Mouse (Mus musculus) gastrocnemius, postnatal 10 days (tissue): Measurements from ENCODE around the gene Ifi204. TPM values are rescaled to one million over a fixed set of nuclear protein-coding genes. Genes with fewer than 3 reads are reported as not detected.
"Not testable (repeated sequence)": the region's sequence is repeated elsewhere in the genome, so short reads cannot be mapped to it uniquely, and the experiment has no call there.

Source experiments
- DNase-seq: peaks from one replicate; pipeline ENCODE4 v3.0.0; 2021; ENCODE audit warnings: mixed read lengths
- long read RNA-seq, 2 experiments: library from polyadenylated mRNA; stranded (forward); transcript quantifications; one replicate each; pipeline ENCODE4 v2.0.0; 2021
- total RNA-seq, 2 experiments: library from RNA; stranded (reverse); gene quantifications; 2 replicates each; pipeline ENCODE4 v1.2.3; 2021

Ifi204 gene
- 1 to 10 TPM; 2.0 to 2.7 TPM for total RNA-seq
- long read RNA-seq, experiment 1, partial matches to known transcripts: 0 of 1 reads
- long read RNA-seq, experiment 1, other reads (novel, unspliced or antisense): 0 of 1 reads
- long read RNA-seq, experiment 2, partial matches to known transcripts: 0 of 4 reads
- long read RNA-seq, experiment 2, other reads (novel, unspliced or antisense): 0 of 4 reads

DNA sequence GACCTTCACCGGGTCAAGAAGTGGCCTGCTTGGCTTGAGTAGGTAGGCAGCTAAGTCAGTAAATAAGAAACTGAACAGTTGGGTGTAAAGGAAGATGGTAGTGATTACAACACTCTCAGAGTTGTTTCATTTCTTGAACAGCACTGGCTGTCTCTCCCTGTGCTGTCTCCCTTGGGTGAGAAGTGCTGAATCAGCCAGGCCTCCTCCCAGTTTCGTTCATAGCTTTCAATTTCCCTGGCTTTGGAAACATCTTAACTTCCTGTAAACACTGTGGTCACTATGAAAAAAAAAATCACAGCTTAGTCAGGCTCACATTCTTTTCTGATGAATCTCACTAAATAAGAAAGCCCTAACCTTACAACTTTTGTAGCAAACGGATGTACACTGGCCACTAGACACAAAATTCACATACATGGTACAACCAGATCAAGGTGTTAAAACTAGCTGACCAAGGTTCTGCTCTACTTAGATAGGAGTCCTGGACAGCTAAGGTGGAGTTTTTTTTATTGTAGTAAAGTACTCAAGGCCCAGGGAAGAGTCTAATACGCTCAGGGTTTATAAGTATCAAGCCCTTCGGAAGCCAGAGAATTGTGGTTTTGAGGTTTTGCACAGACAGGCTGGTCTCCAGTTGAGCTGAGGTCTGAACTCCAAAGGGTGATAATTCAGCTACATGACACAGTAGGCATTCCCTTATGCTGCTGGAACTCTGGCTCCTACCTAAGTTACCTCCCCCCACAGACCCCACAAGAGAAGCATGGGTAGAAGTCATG lies at the start of gene Ifi204:
Gene Ifi204 (minus strand): TSS at position 96 of the 770 bp plus-strand sequence.
- DNase-seq: not testable (repeated sequence)

DNA sequence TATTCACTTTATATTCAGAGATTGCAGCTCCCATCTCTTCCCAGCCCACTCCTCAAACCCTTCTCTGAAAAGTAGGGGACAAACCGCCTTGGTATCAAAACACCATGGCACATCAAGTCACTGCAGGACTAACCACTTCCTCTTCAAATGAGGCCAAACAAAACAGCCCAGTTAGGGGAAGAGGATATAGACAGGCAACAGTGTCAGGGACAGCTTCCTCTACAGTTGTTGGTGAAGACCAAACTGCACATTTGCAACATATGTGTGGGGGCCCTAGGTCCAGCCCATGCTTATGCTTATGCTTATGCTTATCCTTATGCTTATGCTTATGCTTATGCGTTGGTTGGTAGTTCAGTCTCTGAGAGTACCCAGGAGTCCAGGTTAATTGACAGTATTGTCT lies 42.6 kb upstream of the Ifi204 start:
- not testable (repeated sequence) for DNase-seq

DNA sequence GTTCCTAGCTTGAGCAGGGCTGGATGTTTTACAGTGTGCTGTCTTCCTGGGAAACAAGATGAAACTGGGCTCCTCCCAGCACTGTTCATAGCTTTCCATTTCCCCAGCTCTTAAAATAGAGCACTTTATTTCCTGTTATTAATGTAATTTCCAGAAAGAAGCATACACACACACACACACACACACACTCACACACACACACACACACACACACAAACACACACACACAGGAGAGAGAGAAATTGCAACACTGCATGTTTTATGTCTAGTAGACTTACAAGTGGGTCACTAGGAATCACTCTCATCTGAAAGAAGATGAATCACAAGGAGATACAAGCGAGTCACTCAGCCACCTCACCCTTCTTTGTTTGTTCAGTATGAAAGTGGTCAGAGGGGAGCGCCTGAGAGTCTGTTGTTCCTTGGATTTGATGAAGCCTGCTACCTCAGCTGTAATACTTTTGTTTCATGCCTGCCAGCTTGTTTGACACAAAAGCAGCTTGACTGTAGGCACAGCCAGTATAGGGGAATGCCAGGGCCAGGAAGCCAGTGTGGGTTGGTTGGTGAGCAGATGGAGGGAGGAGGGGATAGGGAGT lies 36.0 kb upstream of the Ifi204 start:
- not testable (repeated sequence) for DNase-seq

DNA sequence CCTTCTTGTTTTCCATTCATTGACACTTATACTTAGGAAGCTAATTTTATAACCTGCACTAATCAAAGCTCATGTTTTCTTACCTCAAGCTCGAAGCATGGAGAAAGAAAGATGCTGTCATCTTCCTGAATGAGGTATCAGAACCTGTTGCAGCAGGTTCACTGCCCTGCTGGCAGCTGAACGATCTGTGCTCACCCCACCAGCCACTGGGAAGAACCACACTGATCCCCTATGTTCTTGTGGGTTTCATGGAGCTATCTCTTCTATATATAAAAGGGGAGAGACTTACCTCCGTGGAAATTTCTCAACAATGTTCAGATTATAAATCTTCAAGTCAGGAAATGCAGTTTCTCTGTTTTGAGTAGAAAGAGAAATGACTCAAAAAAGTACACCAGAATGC lies 35.5 kb upstream of the Ifi204 start:
- DNase-seq: not testable (repeated sequence)

DNA sequence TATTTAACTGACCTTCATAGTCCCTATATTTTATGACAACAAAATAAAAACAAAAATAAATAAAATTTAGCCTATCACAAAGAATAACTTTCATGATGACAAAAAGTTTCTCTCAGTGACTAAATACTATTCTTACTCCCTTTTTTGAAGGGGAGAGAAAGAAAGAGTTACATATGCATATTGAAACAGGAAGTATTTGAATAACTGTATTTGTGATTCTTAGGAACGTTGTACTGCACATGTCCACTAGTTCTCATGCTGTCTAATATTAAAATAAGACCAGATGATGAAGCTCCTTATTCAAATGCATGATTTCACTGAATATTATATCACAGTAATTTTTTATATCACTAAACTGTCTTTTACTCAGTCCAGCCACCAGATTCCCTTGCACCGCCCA lies 35.0 kb upstream of the Ifi204 start:
- DNase-seq: not testable (repeated sequence)

DNA sequence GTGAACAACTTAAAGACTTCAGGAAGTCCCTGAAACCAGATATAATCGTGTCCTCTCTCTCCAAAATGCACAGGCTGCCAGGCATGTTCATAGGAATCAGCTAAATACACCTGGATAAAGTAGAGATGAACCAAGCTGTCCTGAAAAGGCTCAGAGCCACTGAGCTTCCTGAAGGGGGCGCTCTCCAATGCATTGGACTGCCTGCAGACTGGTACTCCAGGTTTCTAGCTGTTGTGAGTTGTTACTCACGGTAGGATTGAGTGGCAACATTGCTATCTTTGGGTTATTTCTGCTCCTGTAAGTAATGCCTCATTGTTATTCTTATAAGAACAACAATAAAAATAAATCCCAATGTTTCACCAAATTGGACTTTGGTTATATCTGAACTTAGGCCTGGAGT lies 6.7 kb upstream of the Ifi204 start:
- DNase-seq: not testable (repeated sequence)

DNA sequence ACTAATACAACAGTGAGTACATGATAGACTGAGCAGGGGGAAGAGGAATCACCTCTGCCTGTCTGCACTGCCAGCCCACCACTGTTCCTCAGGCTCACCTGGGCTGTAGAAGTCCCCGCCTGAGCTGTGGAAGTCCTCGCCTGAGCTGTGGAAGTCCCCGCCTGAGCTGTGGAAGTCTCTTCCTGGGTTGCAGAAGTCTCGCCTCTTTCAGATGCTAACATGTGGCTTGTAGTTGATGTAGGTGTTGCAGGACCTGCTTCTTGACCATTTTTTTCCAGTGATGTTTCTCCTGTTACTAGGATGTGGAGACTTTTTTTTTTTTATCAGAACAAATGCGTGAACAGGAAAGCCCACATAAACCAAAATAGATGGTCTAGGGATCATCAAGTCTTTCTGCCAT lies 6.7 kb downstream of the Ifi204 start:
- not testable (repeated sequence) for DNase-seq

DNA sequence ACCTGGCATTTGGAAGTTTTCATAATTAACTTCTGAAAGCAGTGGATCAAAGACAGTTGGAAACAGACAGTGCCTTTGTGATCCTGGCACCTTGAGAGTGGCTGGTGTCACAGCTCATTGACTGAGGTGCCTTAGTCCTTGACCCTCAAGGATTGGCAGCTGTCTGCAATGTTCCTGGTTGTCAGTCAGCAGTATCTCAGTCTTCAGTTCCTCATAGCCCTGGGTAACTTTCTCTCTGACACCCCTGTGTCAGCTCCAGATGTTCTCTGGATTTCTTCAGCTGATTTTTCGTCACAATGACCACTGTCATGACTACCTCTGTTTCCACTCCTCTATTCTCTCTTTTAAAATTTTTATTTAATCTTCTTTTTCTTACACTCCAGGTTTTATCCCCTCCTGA lies 24.5 kb downstream of the Ifi204 start:
- DNase-seq: no peak

DNA sequence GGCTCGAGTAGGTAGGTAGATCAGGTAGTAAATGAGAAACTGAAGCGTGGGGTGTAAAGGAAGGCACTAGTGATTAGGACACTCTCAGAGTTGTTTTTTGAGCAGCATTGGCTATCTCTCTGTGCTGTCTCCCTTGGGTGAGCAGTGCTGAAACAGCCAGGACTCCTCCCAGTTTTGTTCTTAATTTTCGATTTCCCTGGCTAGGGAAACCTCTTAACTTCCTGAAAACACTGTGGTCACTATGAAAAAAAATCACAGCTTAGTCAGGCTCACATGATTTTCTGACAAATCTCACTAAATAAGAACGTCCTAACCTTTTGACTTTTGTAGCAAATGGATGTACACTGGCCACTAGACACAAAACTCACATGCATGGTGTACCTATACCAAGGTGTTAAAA lies 25.1 kb downstream of the Ifi204 start, which contains the start of gene Ifi207:
Gene Ifi207 (minus strand): TSS at position 92 of the 400 bp plus-strand sequence.
- no peak for DNase-seq

DNA sequence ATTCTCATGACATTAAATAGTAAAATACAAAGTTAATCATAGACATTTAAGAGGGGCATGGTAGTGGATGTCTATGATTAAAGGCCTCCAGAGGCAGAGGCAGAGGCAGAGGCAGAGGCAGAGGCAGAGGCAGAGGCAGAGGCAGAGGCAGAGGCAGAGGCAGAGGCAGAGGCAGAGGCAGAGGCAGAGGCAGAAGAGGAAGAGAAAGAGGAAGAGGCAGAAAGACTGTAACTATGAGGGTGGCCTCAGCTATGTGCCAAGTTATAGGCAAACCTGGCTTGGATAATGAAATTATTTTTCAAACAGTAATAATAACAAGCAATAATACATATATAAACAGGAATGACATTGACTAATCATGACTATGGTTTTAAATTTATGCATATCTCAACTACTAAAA lies 26.2 kb downstream of the Ifi204 start:
- no peak for DNase-seq

DNA sequence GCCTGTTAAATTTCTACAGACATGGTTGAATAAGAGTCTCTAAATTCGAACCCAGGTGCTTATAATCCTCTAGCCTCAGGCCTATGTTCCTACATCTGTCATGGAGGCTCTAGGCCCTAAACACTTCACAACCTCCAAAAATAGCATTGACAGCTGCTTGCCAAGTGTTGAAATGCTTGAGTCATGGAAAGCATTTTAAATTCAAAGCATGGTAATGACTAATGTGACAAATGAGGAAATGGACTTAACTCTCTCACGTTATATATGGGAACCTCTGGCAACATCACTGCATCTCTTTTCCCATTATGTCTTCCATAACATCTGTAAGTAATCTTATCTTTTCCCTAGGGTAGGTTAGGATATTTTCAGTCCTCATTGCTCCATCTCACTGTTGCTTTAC lies 29.8 kb downstream of the Ifi204 start:
- DNase-seq: no peak

DNA sequence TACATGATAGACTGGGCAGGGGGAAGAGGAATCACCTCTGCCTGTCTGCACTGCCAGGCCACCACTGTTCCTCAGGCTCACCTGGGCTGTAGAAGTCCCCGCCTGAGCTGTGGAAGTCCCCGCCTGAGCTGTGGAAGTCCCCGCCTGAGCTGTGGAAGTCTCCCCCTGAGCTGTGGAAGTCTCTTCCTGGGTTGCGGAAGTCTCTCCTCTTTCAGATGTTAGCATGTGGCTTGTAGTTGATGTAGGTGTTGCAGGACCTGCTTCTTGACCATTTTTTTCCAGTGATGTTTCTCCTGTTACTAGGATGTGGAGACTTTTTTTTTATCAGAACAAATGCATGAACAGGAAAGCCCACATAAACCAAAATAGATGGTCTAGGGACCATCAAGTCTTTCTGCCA lies 31.7 kb downstream of the Ifi204 start:
- not testable (repeated sequence) for DNase-seq

DNA sequence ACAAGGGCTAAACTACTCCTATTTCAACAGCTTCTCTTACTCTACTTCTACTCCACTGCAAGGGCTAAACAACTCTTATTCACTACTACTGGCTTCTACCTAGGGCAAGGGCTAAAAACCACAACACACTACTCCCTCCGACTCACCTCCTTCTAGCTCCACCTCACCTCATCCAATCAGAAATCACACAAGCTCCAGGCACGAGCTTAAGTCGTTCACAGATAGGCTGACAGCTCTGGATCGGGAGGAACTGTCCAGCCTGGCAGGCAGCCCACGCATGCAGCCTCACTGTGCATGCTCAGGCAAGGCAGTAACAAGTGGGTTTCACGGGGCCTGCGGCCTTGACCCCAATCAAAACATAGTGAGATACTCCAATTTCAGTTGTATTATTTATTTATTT lies 33.5 kb downstream of the Ifi204 start:
- DNase-seq: no peak

Other genes starting within 250 kb of the Ifi204 start
- not detected for gene Ifi214, start 231.0 kb downstream of the Ifi204 start, total RNA-seq
- not detected for gene Ifi213, start 167.7 kb downstream of the Ifi204 start, total RNA-seq
- gene Ifi209, start 136.0 kb downstream of the Ifi204 start, total RNA-seq: under 1 TPM; 0.09 to 0.11 TPM
- gene Ifi208, start 93.3 kb downstream of the Ifi204 start, total RNA-seq: not detected
- gene Ifi207, start 25.2 kb downstream of the Ifi204 start, total RNA-seq: 1 to 10 TPM; 1.6 to 2.6 TPM
- gene Ifi211, start 146.1 kb upstream of the Ifi204 start, total RNA-seq: under 1 TPM; 0.38 to 0.68 TPM
- 1 to 10 TPM; 5.1 to 7.8 TPM for gene Mndal, start 175.5 kb upstream of the Ifi204 start, total RNA-seq
- gene Ifi203, start 175.7 kb upstream of the Ifi204 start, total RNA-seq: 1 to 10 TPM; 3.3 to 5.5 TPM
- gene Ifi202b, start 215.8 kb upstream of the Ifi204 start, total RNA-seq: not detected